Mouse (Mus musculus) hindbrain, embryonic 10.5 days (tissue): ENCODE results near the gene Flot1. TPM values are rescaled to one million over a fixed set of nuclear protein-coding genes. Genes with fewer than 3 reads are reported as not detected.
"Not testable (repeated sequence)": the region's sequence is repeated elsewhere in the genome, so short reads cannot be mapped to it uniquely, and the experiment has no call there.

Experiments used
- DNase-seq: peaks from one replicate; pipeline ENCODE4 v3.0.0-alpha.2; 2017; ENCODE audit warnings: low spot score
- H3K27ac ChIP-seq: fragments of 300-500 bp; sonication (generic); 2 replicates; pipeline ENCODE4 v1.5.1; 2016; ENCODE audit warnings: mild to moderate bottlenecking, moderate library complexity
- H3K27me3 ChIP-seq: fragments of 300-500 bp; sonication (generic); 2 replicates; pipeline ENCODE4 v1.6.1; 2016; ENCODE audit warnings: mild to moderate bottlenecking; ENCODE audit not compliant: poor library complexity, insufficient read depth, severe bottlenecking
- H3K36me3 ChIP-seq: fragments of 300-500 bp; sonication (generic); 2 replicates; pipeline ENCODE4 v1.6.1; 2016; ENCODE audit warnings: mild to moderate bottlenecking, moderate library complexity
- H3K4me1 ChIP-seq: fragments of 300-500 bp; sonication (generic); replicated peaks from 2 replicates; pipeline ENCODE4 v1.6.1; 2016; ENCODE audit warnings: mild to moderate bottlenecking
- H3K4me3 ChIP-seq: fragments of 300-500 bp; sonication (generic); 2 replicates; pipeline ENCODE4 v1.5.1; 2016; ENCODE audit warnings: mild to moderate bottlenecking, moderate library complexity
- H3K9me3 ChIP-seq: fragments of 300-500 bp; sonication (generic); 2 replicates; pipeline ENCODE4 v1.6.1; 2016; ENCODE audit warnings: mild to moderate bottlenecking, moderate library complexity
- WGBS: fragments of 180-500 bp; shearing (Covaris S2); methylation state at CpG from one replicate; pipeline ENCODE4 v1.1.7; 2016; 5-methylcytosine and 5-hydroxymethylcytosine counted together
- polyA plus RNA-seq: library from polyadenylated mRNA; unstranded; fragments of >200 nt; fragmentation: Nextera tagmentation; extraction: Ambion mirVana; gene quantifications from 2 replicates; pipeline ENCODE4 v1.2.1, GENCODE M21; 2016

Gene Flot1
- polyA plus RNA-seq, 1 experiment from 2014 or later, result 63.7 TPM

GRCm38 (mm10) chr17:35833239-35833751 lies 10.3 kb downstream of the Flot1 start:
- peak overlapping the region; percentile 90; the same call in 1 of the 2 replicates for H3K4me3 ChIP-seq
- 28% methylated on average over 5 of the region's 5 CpGs for WGBS

GRCm38 (mm10) chr17:35833894-35834293 lies 10.9 kb downstream of the Flot1 start:
- H3K27ac ChIP-seq, result no peak overlapping the region
- peaks cover 78% of the 10 kb centered on the region for H3K36me3 ChIP-seq
- no peaks in the 10 kb centered on the region for H3K27me3 ChIP-seq
- peaks cover 46% of the 10 kb centered on the region for H3K4me1 ChIP-seq
- no peaks in the 10 kb centered on the region for H3K9me3 ChIP-seq
- DNase-seq, result no peak
- H3K4me3 ChIP-seq, result peak overlapping the region; percentile 90
- WGBS, result 66% methylated on average over 5 of the region's 5 CpGs

More at GRCm38 (mm10) chr17:35833239-35833751, 10.3 kb downstream of the Flot1 start:
- no peaks in the 10 kb centered on the region for H3K9me3 ChIP-seq
- H3K27ac ChIP-seq, result no peak overlapping the region
- H3K4me1 ChIP-seq, result peaks cover 42% of the 10 kb centered on the region
- H3K36me3 ChIP-seq, result peaks cover 81% of the 10 kb centered on the region
- peak; percentile 39 for DNase-seq
- no peaks in the 10 kb centered on the region for H3K27me3 ChIP-seq

- 0 out of 2 replicates have a peak overlapping the region, but pooled peaks have one; percentile 3 for H3K27ac ChIP-seq
- peak overlapping the region; percentile 90 for H3K4me3 ChIP-seq
- WGBS, result 83% methylated on average over 26 of the region's 26 CpGs
- no peak for DNase-seq
- H3K4me1 ChIP-seq, result peaks cover 51% of the 10 kb centered on the region
- no peaks in the 10 kb centered on the region for H3K27me3 ChIP-seq
- no peaks in the 10 kb centered on the region for H3K9me3 ChIP-seq
- peaks cover 72% of the 10 kb centered on the region for H3K36me3 ChIP-seq
Observed at GRCm38 (mm10) chr17:35834696-35835422, 11.8 kb downstream of the Flot1 start.

GRCm38 (mm10) chr17:35835424-35836140 lies 12.6 kb downstream of the Flot1 start:
- no peak for DNase-seq
- Histone ChIP-seq H3K4me3 (peak overlapping the region; percentile 90), H3K27me3 (no peaks in the 10 kb centered on the region), H3K9me3 (no peaks in the 10 kb centered on the region), H3K27ac (peak overlapping the region; percentile 3; the same call in 1 of the 2 replicates), H3K4me1 (peaks cover 46% of the 10 kb centered on the region), H3K36me3 (peaks cover 65% of the 10 kb centered on the region)
- 85% methylated on average over 26 of the region's 26 CpGs for WGBS

- Histone ChIP-seq H3K4me1 (peaks cover 41% of the 10 kb centered on the region), H3K27ac (peak overlapping the region; percentile 99), H3K9me3 (no peaks in the 10 kb centered on the region), H3K36me3 (peaks cover 57% of the 10 kb centered on the region), H3K27me3 (no peaks in the 10 kb centered on the region), H3K4me3 (peak overlapping the region; percentile 90)
- peak; percentile 75 for DNase-seq
- WGBS, result 11% methylated on average over 24 of the region's 24 CpGs
Observed at GRCm38 (mm10) chr17:35836178-35836965, 13.3 kb downstream of the Flot1 start.

- under 1% methylated on average over 25 of the region's 25 CpGs for WGBS
- Histone ChIP-seq H3K4me3 (peak overlapping the region; percentile 90), H3K4me1 (peaks cover 43% of the 10 kb centered on the region)
Observed at GRCm38 (mm10) chr17:35836991-35837422, 14.0 kb downstream of the Flot1 start.

GRCm38 (mm10) chr17:35837487-35837886 lies 14.5 kb downstream of the Flot1 start:
- peak; percentile 63 for DNase-seq
- peaks cover 48% of the 10 kb centered on the region for H3K4me1 ChIP-seq
- peak overlapping the region; percentile 90 for H3K4me3 ChIP-seq
- under 1% methylated on average over 18 of the region's 18 CpGs for WGBS
- no peaks in the 10 kb centered on the region for H3K9me3 ChIP-seq
- H3K36me3 ChIP-seq, result peaks cover 46% of the 10 kb centered on the region
- peak overlapping the region; percentile 99 for H3K27ac ChIP-seq
- H3K27me3 ChIP-seq, result no peaks in the 10 kb centered on the region

More at GRCm38 (mm10) chr17:35836991-35837422, 14.0 kb downstream of the Flot1 start:
- DNase-seq, result peak; percentile 92
- H3K9me3 ChIP-seq, result no peaks in the 10 kb centered on the region
- H3K36me3 ChIP-seq, result peaks cover 50% of the 10 kb centered on the region
- peak overlapping the region; percentile 99 for H3K27ac ChIP-seq
- H3K27me3 ChIP-seq, result no peaks in the 10 kb centered on the region

GRCm38 (mm10) chr17:35838122-35838544 lies 15.1 kb downstream of the Flot1 start, which contains the start of gene Tubb5:
Gene Tubb5, minus strand, starts transcription at chr17:35838306.
- Histone ChIP-seq H3K27ac (peak within 1 kb of the TSS; percentile 99), H3K27me3 (no peaks in the 10 kb centered on the region), H3K4me3 (peak within 1 kb of the TSS; percentile 90), H3K36me3 (peaks cover 39% of the 10 kb centered on the region), H3K9me3 (no peaks in the 10 kb centered on the region), H3K4me1 (peaks cover 54% of the 10 kb centered on the region)
- peak; percentile 96 for DNase-seq
- 1% methylated on average over 29 of the region's 29 CpGs for WGBS

- DNase-seq, result peak; percentile 55
- Histone ChIP-seq H3K4me1 (peaks cover 56% of the 10 kb centered on the region), H3K4me3 (peak overlapping the region; percentile 90), H3K27me3 (no peaks in the 10 kb centered on the region), H3K9me3 (no peaks in the 10 kb centered on the region), H3K27ac (peak overlapping the region; percentile 99), H3K36me3 (peaks cover 35% of the 10 kb centered on the region)
- WGBS, result 3% methylated on average over 5 of the region's 5 CpGs
Observed at GRCm38 (mm10) chr17:35838570-35838969, 15.5 kb downstream of the Flot1 start.

- not testable (repeated sequence) for H3K9me3 ChIP-seq, H3K27me3 ChIP-seq, DNase-seq
- Histone ChIP-seq H3K4me3 (peak overlapping the region; percentile 90), H3K27ac (peak overlapping the region; percentile 99), H3K36me3 (peaks cover 31% of the 10 kb centered on the region), H3K4me1 (peaks cover 54% of the 10 kb centered on the region)
- 59% methylated on average over 3 of the region's 3 CpGs for WGBS
Observed at GRCm38 (mm10) chr17:35839002-35839401, 16.0 kb downstream of the Flot1 start.

GRCm38 (mm10) chr17:35840561-35840960 lies 17.5 kb downstream of the Flot1 start:
- Histone ChIP-seq H3K27me3 (no peaks in the 10 kb centered on the region), H3K36me3 (peaks cover 31% of the 10 kb centered on the region), H3K9me3 (no peaks in the 10 kb centered on the region), H3K4me3 (peak overlapping the region; percentile 60), H3K27ac (peak overlapping the region; percentile 88), H3K4me1 (peaks cover 40% of the 10 kb centered on the region)
- 57% methylated on average over 14 of the region's 14 CpGs for WGBS
- no peak for DNase-seq
